Mouse (Mus musculus) small intestine, adult 2 months (tissue): Measurements from ENCODE around the gene Eml1.

Experiments
- CTCF ChIP-seq: fragments of 200-500 bp; IDR thresholded peaks from 2 replicates; pipeline ENCODE4 v1.5.1; 2012; ENCODE audit warnings: low read depth, mild to moderate bottlenecking, control low read depth, inconsistent platforms, low read length, moderate library complexity, mixed read lengths; ENCODE audit not compliant: insufficient replicate concordance, insufficient read length; ENCODE audit errors: extremely low read depth
- POLR2A ChIP-seq: fragments of 200-500 bp; IDR thresholded peaks from 2 replicates; pipeline ENCODE4 v1.6.1; 2012; ENCODE audit warnings: low read depth, mild to moderate bottlenecking, control low read depth, inconsistent platforms, low read length, moderate library complexity

- TF ChIP-seq POLR2A = no peak
- no peak for TF ChIP-seq CTCF
Observed at GRCm38 (mm10) chr12:108373611-108374010, 2.9 kb downstream of the Eml1 start.
